Mouse (Mus musculus): Measurements from ENCODE around the gene Hsd11b2. TPM values are rescaled to one million over a fixed set of nuclear protein-coding genes. Genes with fewer than 3 reads are reported as not detected.

Hsd11b2 gene
- polyA plus RNA-seq, 1 experiment from 2014 or later = 4.1 TPM

- 95% methylated on average over 8 of the region's 8 CpGs for WGBS
- Histone ChIP-seq H3K4me1 (replicated peaks; ENCODE audit: control insufficient read depth, insufficient read depth, low read length) (peaks cover 11% of the 10 kb centered on the region; the same call in 1 of the 2 replicates), H3K9ac (ENCODE audit: low read depth, low read length) (no peak overlapping the region), H3K36me3 (ENCODE audit: control insufficient read depth, insufficient read depth) (peaks cover 23% of the 10 kb centered on the region; the same call in 1 of the 2 replicates), H3K4me2 (replicated peaks; ENCODE audit: low read depth) (no peak overlapping the region), H3K9me3 (ENCODE audit: control insufficient read depth) (no peaks in the 10 kb centered on the region), H3K27me3 (replicated peaks; ENCODE audit: control insufficient read depth, insufficient read depth, low read length) (no peaks in the 10 kb centered on the region), H3K4me3 (ENCODE audit: low read depth, low read length) (no peak overlapping the region), H3K27ac (ENCODE audit: low read depth, low read length) (no peak overlapping the region)
- no peak for ATAC-seq
- TF ChIP-seq CTCF (IDR thresholded peaks at IDR 0.05; ENCODE audit: low read depth) = no peak
Measured at GRCm38 (mm10) chr8:105475742-105476141, 42.8 kb upstream of the Hsd11b2 start.

- no peak for TF ChIP-seq CTCF (IDR thresholded peaks at IDR 0.05; ENCODE audit: low read depth)
- H3K4me2 ChIP-seq (replicated peaks; ENCODE audit: low read depth) = no peak overlapping the region
Measured at GRCm38 (mm10) chr8:105476161-105476560, 42.4 kb upstream of the Hsd11b2 start.

GRCm38 (mm10) chr8:105476628-105477413 lies 41.7 kb upstream of the Hsd11b2 start:
- Histone ChIP-seq H3K4me1 (replicated peaks; ENCODE audit: control insufficient read depth, insufficient read depth, low read length) (0 out of 2 replicates have a peak, but pooled peaks cover 8% of the 10 kb centered on the region), H3K4me2 (replicated peaks; ENCODE audit: low read depth) (no peak overlapping the region), H3K36me3 (ENCODE audit: control insufficient read depth, insufficient read depth) (peaks cover 23% of the 10 kb centered on the region; the same call in 1 of the 2 replicates), H3K27ac (ENCODE audit: low read depth, low read length) (no peak overlapping the region), H3K9me3 (ENCODE audit: control insufficient read depth) (no peaks in the 10 kb centered on the region), H3K4me3 (ENCODE audit: low read depth, low read length) (no peak overlapping the region), H3K27me3 (replicated peaks; ENCODE audit: control insufficient read depth, insufficient read depth, low read length) (no peaks in the 10 kb centered on the region), H3K9ac (ENCODE audit: low read depth, low read length) (no peak overlapping the region)
- no peak for ATAC-seq
- 44% methylated on average over 25 of the region's 25 CpGs for WGBS
- peak; percentile 95 for TF ChIP-seq CTCF (IDR thresholded peaks at IDR 0.05; ENCODE audit: low read depth)

More at GRCm38 (mm10) chr8:105476161-105476560, 42.4 kb upstream of the Hsd11b2 start:
- Histone ChIP-seq H3K4me3 (ENCODE audit: low read depth, low read length) (no peak overlapping the region), H3K9ac (ENCODE audit: low read depth, low read length) (no peak overlapping the region), H3K27me3 (replicated peaks; ENCODE audit: control insufficient read depth, insufficient read depth, low read length) (no peaks in the 10 kb centered on the region), H3K4me1 (replicated peaks; ENCODE audit: control insufficient read depth, insufficient read depth, low read length) (peaks cover 11% of the 10 kb centered on the region; the same call in 1 of the 2 replicates), H3K27ac (ENCODE audit: low read depth, low read length) (no peak overlapping the region), H3K9me3 (ENCODE audit: control insufficient read depth) (no peaks in the 10 kb centered on the region), H3K36me3 (ENCODE audit: control insufficient read depth, insufficient read depth) (peaks cover 23% of the 10 kb centered on the region; the same call in 1 of the 2 replicates)
- 95% methylated on average over 7 of the region's 7 CpGs for WGBS
- no peak for ATAC-seq

- TF ChIP-seq CTCF (IDR thresholded peaks at IDR 0.05; ENCODE audit: low read depth) = no peak
- no peak overlapping the region for H3K9ac ChIP-seq (ENCODE audit: low read depth, low read length)
Measured at GRCm38 (mm10) chr8:105477792-105478191, 40.8 kb upstream of the Hsd11b2 start.

GRCm38 (mm10) chr8:105481013-105481412 lies 37.5 kb upstream of the Hsd11b2 start:
- peaks cover 11% of the 10 kb centered on the region; the same call in 1 of the 2 replicates for H3K36me3 ChIP-seq (ENCODE audit: control insufficient read depth, insufficient read depth)
- TF ChIP-seq CTCF (IDR thresholded peaks at IDR 0.05; ENCODE audit: low read depth) = no peak
- no peaks in the 10 kb centered on the region for H3K27me3 ChIP-seq (replicated peaks; ENCODE audit: control insufficient read depth, insufficient read depth, low read length)
- H3K9me3 ChIP-seq (ENCODE audit: control insufficient read depth) = no peaks in the 10 kb centered on the region
- ATAC-seq = no peak
- H3K4me3 ChIP-seq (ENCODE audit: low read depth, low read length) = no peak overlapping the region
- WGBS = 50% methylated on average over 2 of the region's 2 CpGs
- H3K9ac ChIP-seq (ENCODE audit: low read depth, low read length) = no peak overlapping the region
- no peak overlapping the region for H3K27ac ChIP-seq (ENCODE audit: low read depth, low read length)
- H3K4me1 ChIP-seq (replicated peaks; ENCODE audit: control insufficient read depth, insufficient read depth, low read length) = no peaks in the 10 kb centered on the region
- H3K4me2 ChIP-seq (replicated peaks; ENCODE audit: low read depth) = no peak overlapping the region

More at GRCm38 (mm10) chr8:105477792-105478191, 40.8 kb upstream of the Hsd11b2 start:
- Histone ChIP-seq H3K4me1 (replicated peaks; ENCODE audit: control insufficient read depth, insufficient read depth, low read length) (0 out of 2 replicates have a peak, but pooled peaks cover 8% of the 10 kb centered on the region), H3K27me3 (replicated peaks; ENCODE audit: control insufficient read depth, insufficient read depth, low read length) (no peaks in the 10 kb centered on the region), H3K9me3 (ENCODE audit: control insufficient read depth) (no peaks in the 10 kb centered on the region), H3K36me3 (ENCODE audit: control insufficient read depth, insufficient read depth) (peaks cover 19% of the 10 kb centered on the region; the same call in 1 of the 2 replicates), H3K27ac (ENCODE audit: low read depth, low read length) (no peak overlapping the region), H3K4me2 (replicated peaks; ENCODE audit: low read depth) (no peak overlapping the region), H3K4me3 (ENCODE audit: low read depth, low read length) (no peak overlapping the region)
- ATAC-seq = no peak
- whole genome bisulfite sequencing = 77% methylated on average over 3 of the region's 3 CpGs

GRCm38 (mm10) chr8:105481453-105481852 lies 37.1 kb upstream of the Hsd11b2 start:
- no peak overlapping the region for H3K9ac ChIP-seq (ENCODE audit: low read depth, low read length)
- H3K27me3 ChIP-seq (replicated peaks; ENCODE audit: control insufficient read depth, insufficient read depth, low read length) = no peaks in the 10 kb centered on the region
- H3K4me2 ChIP-seq (replicated peaks; ENCODE audit: low read depth) = no peak overlapping the region
- H3K36me3 ChIP-seq (ENCODE audit: control insufficient read depth, insufficient read depth) = peaks cover 8% of the 10 kb centered on the region; the same call in 1 of the 2 replicates
- ATAC-seq = no peak
- TF ChIP-seq CTCF (IDR thresholded peaks at IDR 0.05; ENCODE audit: low read depth) = peak; percentile 78
- H3K4me3 ChIP-seq (ENCODE audit: low read depth, low read length) = no peak overlapping the region
- H3K4me1 ChIP-seq (replicated peaks; ENCODE audit: control insufficient read depth, insufficient read depth, low read length) = no peaks in the 10 kb centered on the region
- whole genome bisulfite sequencing = 74% methylated on average over 6 of the region's 6 CpGs
- no peaks in the 10 kb centered on the region for H3K9me3 ChIP-seq (ENCODE audit: control insufficient read depth)
- H3K27ac ChIP-seq (ENCODE audit: low read depth, low read length) = no peak overlapping the region
